Comparison of ENCODE assay signal across 32 mouse cellular contexts in genomic region chr17:56514330-56514729, GRCm38 (mm10). TPM values are rescaled to one million over a fixed set of nuclear protein-coding genes. Genes with fewer than 3 reads are reported as not detected.
"Had no signal": no experiment of that assay in that cellular context is flagged by ENCODE, and none has a peak within 500 bp of the region (broad histone marks: within the 10 kb centered on the region; RNA-seq: fewer than 3 reads in every experiment).

No protein-coding gene starts in this region.

- H3K9me3 ChIP-seq: kidney, embryonic 15.5 days; liver, embryonic 13.5 days; midbrain, embryonic 12.5 days; midbrain, embryonic 15.5 days; neural tube, embryonic 13.5 days; stomach, embryonic 15.5 days had no signal

- H3K4me2 ChIP-seq: kidney, embryonic 15.5 days; liver, embryonic 13.5 days; midbrain, embryonic 12.5 days; midbrain, embryonic 15.5 days; neural tube, embryonic 13.5 days; stomach, embryonic 15.5 days had no signal

- H3K27ac ChIP-seq: kidney, embryonic 15.5 days; left cerebral cortex, adult 2 months; liver, embryonic 13.5 days; midbrain, embryonic 12.5 days; midbrain, embryonic 15.5 days; neural tube, embryonic 13.5 days; stomach, embryonic 15.5 days had no signal

- H3K4me3 ChIP-seq: kidney, embryonic 15.5 days; left cerebral cortex, adult 2 months; liver, embryonic 13.5 days; midbrain, embryonic 12.5 days; midbrain, embryonic 15.5 days; myocyte; neural tube, embryonic 13.5 days; stomach, embryonic 15.5 days had no signal

- DNase-seq: kidney, postnatal 10 days; kidney, postnatal 36 days; liver, embryonic 13.5 days; lung, adult 2 months; lung, postnatal 14 days; lung, postnatal 4 days; right cerebral cortex, postnatal 25 days; spleen, adult 18-20 months; thymus, adult 2 months; thymus, postnatal 14 days; thymus, postnatal 4 days had no signal

- H3K9ac ChIP-seq: kidney, embryonic 15.5 days; liver, embryonic 13.5 days; midbrain, embryonic 12.5 days; midbrain, embryonic 15.5 days; neural tube, embryonic 13.5 days; stomach, embryonic 15.5 days had no signal

- ATAC-seq: midbrain, embryonic 15.5 days had no signal

- H3K36me3 ChIP-seq: kidney, embryonic 15.5 days; liver, embryonic 13.5 days; midbrain, embryonic 12.5 days; midbrain, embryonic 15.5 days; neural tube, embryonic 13.5 days; stomach, embryonic 15.5 days had no signal

RNA-seq across cellular contexts. Expression of gene Znrf4, which starts 2.1 kb away (rescaled TPM):
- total RNA-seq: layer of hippocampus, adult 8-10 months; layer of hippocampus, postnatal 10 days; layer of hippocampus, postnatal 36 days; left cerebral cortex, adult 2 months; left cerebral cortex, postnatal 10 days; left cerebral cortex, postnatal 36 days; liver, adult 2 months; megakaryocyte progenitor cell, adult 5-6 weeks; megakaryocyte-erythroid progenitor cell, adult 5-6 weeks; monocyte, adult 5-6 weeks; neutrophil, adult 5-6 weeks had no signal
- polyA plus RNA-seq: kidney, embryonic 15.5 days; limb, embryonic 11.5 days; limb, embryonic 14.5 days; liver, adult 2 months; liver, embryonic 13.5 days; liver, embryonic 16.5 days; lung, embryonic 16.5 days; midbrain, embryonic 12.5 days; midbrain, embryonic 15.5 days; myocyte; neural tube, embryonic 13.5 days; stomach, embryonic 15.5 days had no signal

RNA-seq across cellular contexts. Expression of gene Gm20219, which starts 39.9 kb away (rescaled TPM):
- total RNA-seq: liver, adult 2 months had no signal
